Mouse (Mus musculus) ES-E14 (cell line): ENCODE measurements around the gene Rit1.

Experiments
- CHD2 ChIP-seq: IDR thresholded peaks from 2 replicates; pipeline ENCODE4 v1.6.1; 2014; ENCODE audit warnings: mild to moderate bottlenecking, low read depth, low read length, inconsistent platforms
- ZC3H11A ChIP-seq: IDR thresholded peaks from 2 replicates; pipeline ENCODE4 v1.6.1; 2012; ENCODE audit warnings: low read depth, mild to moderate bottlenecking, inconsistent platforms, low read length, borderline replicate concordance

- TF ChIP-seq CHD2: no peak
- no peak for TF ChIP-seq ZC3H11A
Observed at GRCm38 (mm10) chr3:88684236-88684979, 32.2 kb upstream of the Rit1 start.
